Mouse (Mus musculus): ENCODE measurements around the gene Calhm6. TPM values are rescaled to one million over a fixed set of nuclear protein-coding genes. Genes with fewer than 3 reads are reported as not detected.

Calhm6 gene
- total RNA-seq, 2 experiments from 2014 or later = 3.4 to 3.5 TPM

GRCm38 (mm10) chr10:34111964-34112738, 15.6 kb downstream of the Calhm6 start:
- no peak for ATAC-seq (replicated peaks; ENCODE audit: poor library complexity)

- ATAC-seq (replicated peaks; ENCODE audit: poor library complexity) = peak; percentile 20; the same call in 1 of the 2 replicates
Measured at GRCm38 (mm10) chr10:34110863-34111465, 16.8 kb downstream of the Calhm6 start.

- ATAC-seq (replicated peaks; ENCODE audit: poor library complexity) = peak; percentile 80
Measured at GRCm38 (mm10) chr10:34096418-34096883, 31.3 kb downstream of the Calhm6 start, which contains the start of gene Calhm5. Gene Calhm5 (minus strand): TSS chr10:34096519.

GRCm38 (mm10) chr10:34095964-34096363, 31.8 kb downstream of the Calhm6 start:
- no peak for ATAC-seq (replicated peaks; ENCODE audit: poor library complexity)

- ATAC-seq (replicated peaks; ENCODE audit: poor library complexity) = no peak
Measured at GRCm38 (mm10) chr10:34095147-34095546, 32.6 kb downstream of the Calhm6 start.

GRCm38 (mm10) chr10:34091888-34092287, 35.9 kb downstream of the Calhm6 start:
- ATAC-seq (replicated peaks; ENCODE audit: poor library complexity) = no peak

- ATAC-seq (replicated peaks; ENCODE audit: poor library complexity) = no peak
Measured at GRCm38 (mm10) chr10:34090481-34090880, 37.3 kb downstream of the Calhm6 start.

GRCm38 (mm10) chr10:34089517-34089916, 38.3 kb downstream of the Calhm6 start:
- ATAC-seq (replicated peaks; ENCODE audit: poor library complexity) = peak; percentile 68

- ATAC-seq (replicated peaks; ENCODE audit: poor library complexity) = no peak
Measured at GRCm38 (mm10) chr10:34088515-34088914, 39.3 kb downstream of the Calhm6 start.

GRCm38 (mm10) chr10:34086514-34086913, 41.3 kb downstream of the Calhm6 start:
- no peak for ATAC-seq (replicated peaks; ENCODE audit: poor library complexity)

Other genes starting within 250 kb of the Calhm6 start
- gene Rsph4a, start 222.9 kb downstream of the Calhm6 start, total RNA-seq (2015) = not detected in 2 replicates
- gene Rsph4a, start 222.9 kb downstream of the Calhm6 start, total RNA-seq (2017) = not detected in 2 replicates
- gene Zup1, start 176.7 kb downstream of the Calhm6 start, total RNA-seq (2015) = 26.6 and 35.2 TPM in 2 replicates
- 26.3 and 39.5 TPM in 2 replicates for gene Zup1, start 176.7 kb downstream of the Calhm6 start, total RNA-seq (2017)
- gene Rwdd1, start 108.4 kb downstream of the Calhm6 start, total RNA-seq (2015) = 188 and 197 TPM in 2 replicates
- 166 and 213 TPM in 2 replicates for gene Rwdd1, start 108.4 kb downstream of the Calhm6 start, total RNA-seq (2017)
- gene Trappc3l, start 90.4 kb downstream of the Calhm6 start, total RNA-seq (2015) = not detected in 2 replicates
- not detected in 2 replicates for gene Trappc3l, start 90.4 kb downstream of the Calhm6 start, total RNA-seq (2017)
- not detected in 2 replicates for gene Calhm4, start 83.7 kb downstream of the Calhm6 start, total RNA-seq (2015)
- not detected in 2 replicates for gene Calhm4, start 83.7 kb downstream of the Calhm6 start, total RNA-seq (2017)
- not detected in 2 replicates for gene Calhm5, start 31.5 kb downstream of the Calhm6 start, total RNA-seq (2015)
- gene Calhm5, start 31.5 kb downstream of the Calhm6 start, total RNA-seq (2017) = not detected in 2 replicates
- 1.1 and 1.3 TPM in 2 replicates for gene Dse, start 79.7 kb upstream of the Calhm6 start, total RNA-seq (2015)
- 0.79 and 0.91 TPM in 2 replicates for gene Dse, start 79.7 kb upstream of the Calhm6 start, total RNA-seq (2017)
- gene Tspyl1, start 154.2 kb upstream of the Calhm6 start, total RNA-seq (2015) = 29.5 and 34.2 TPM in 2 replicates
- gene Tspyl1, start 154.2 kb upstream of the Calhm6 start, total RNA-seq (2017) = 36.7 and 36.9 TPM in 2 replicates
- 3.2 and 3.6 TPM in 2 replicates for gene Tspyl4, start 169.5 kb upstream of the Calhm6 start, total RNA-seq (2015)
- gene Tspyl4, start 169.5 kb upstream of the Calhm6 start, total RNA-seq (2017) = 1.0 and 1.8 TPM in 2 replicates

Data from megakaryocyte progenitor cell, adult 5-6 weeks (primary cell).